Mouse (Mus musculus): Measurements from ENCODE around the gene Limd1. TPM values are rescaled to one million over a fixed set of nuclear protein-coding genes. Genes with fewer than 3 reads are reported as not detected.
"Not testable (repeated sequence)": the region's sequence is repeated elsewhere in the genome, so short reads cannot be mapped to it uniquely, and the experiment has no call there.

Limd1 gene
- polyA plus RNA-seq (2015; fragmentation: Nextera tagmentation; extraction: Ambion mirVana), result 51.5 and 55.7 TPM in 2 replicates

DNA sequence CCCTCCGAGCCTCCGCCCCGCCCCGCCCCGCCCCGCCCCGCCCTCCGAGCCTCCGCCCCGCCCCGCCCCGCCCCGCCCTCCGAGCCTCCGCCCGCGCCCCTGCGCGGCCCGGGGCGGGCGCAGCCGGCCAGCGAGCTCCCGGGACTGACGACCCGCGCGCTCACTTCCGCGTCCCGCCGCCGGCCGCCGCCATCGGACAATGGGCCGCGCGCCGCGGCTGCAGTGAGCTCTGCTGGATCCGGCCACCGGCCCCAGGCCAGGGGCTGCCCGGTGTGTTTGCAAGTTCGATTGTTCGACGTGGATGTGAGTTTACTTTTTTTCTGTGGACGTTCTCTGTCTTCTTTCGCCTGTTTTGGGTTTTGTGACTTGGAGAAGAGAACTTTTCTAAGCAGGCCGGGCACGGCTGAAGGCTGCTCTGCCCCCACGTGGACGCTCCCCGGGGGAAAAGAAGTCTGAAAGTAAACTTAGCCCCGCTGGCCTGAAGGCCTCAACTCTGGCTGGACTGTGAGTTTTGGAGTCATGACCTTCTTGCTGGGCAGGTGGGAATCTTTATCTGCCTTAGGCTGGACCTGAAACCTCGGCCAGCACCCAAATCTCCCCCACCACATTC lies at the start of gene Limd1:
Limd1 (plus strand) TSS at position 121 of the 610 bp plus-strand sequence.
- peak within 1 kb of the TSS; percentile 75 for H3K4me3 ChIP-seq (ENCODE audit: low read length)
- peak within 1 kb of the TSS; percentile 94 for H3K4me2 ChIP-seq (ENCODE audit: low read depth, low read length)
- no peaks in the 10 kb centered on the region for H3K36me3 ChIP-seq (ENCODE audit: control insufficient read depth, insufficient read depth, low read length)
- WGBS, result under 1% methylated on average over 38 of the region's 57 CpGs
- no peaks in the 10 kb centered on the region for H3K9me3 ChIP-seq (ENCODE audit: control insufficient read depth, low read length)
- peaks cover 45% of the 10 kb centered on the region for H3K4me1 ChIP-seq (ENCODE audit: control insufficient read depth, insufficient read depth, low read length)
- peak within 1 kb of the TSS; percentile 88 for H3K27ac ChIP-seq (ENCODE audit: low read length)
- peak; percentile 90 for ATAC-seq
- H3K9ac ChIP-seq (ENCODE audit: low read depth, low read length), result peak within 1 kb of the TSS; percentile 72
- H3K27me3 ChIP-seq (replicated peaks; ENCODE audit: control insufficient read depth, insufficient read depth, low read length), result no peaks in the 10 kb centered on the region

DNA sequence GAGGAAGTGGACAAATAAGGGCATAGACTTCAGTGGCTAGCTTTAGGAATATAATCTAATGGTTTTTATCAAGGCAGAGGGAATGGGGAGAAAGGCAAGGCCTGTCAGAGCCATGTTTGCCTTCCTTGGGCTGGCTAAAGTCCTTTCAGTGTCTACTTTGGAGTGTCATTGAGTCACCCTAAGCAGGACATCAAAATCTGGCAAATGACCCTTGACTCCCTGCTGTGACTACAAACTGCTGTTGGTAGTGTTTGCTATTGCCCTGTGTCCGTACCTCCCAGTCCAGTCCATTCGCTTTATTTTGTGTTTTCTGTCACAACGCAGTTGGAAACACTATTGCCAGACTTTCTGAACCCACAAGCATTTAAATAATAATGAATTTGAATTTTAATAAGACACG lies 48.6 kb upstream of the Limd1 start:
- Histone ChIP-seq H3K27me3 (replicated peaks; ENCODE audit: control insufficient read depth, insufficient read depth, low read length) (no peaks in the 10 kb centered on the region), H3K4me2 (ENCODE audit: low read depth, low read length) (no peak overlapping the region), H3K4me3 (ENCODE audit: low read length) (no peak overlapping the region), H3K4me1 (ENCODE audit: control insufficient read depth, insufficient read depth, low read length) (no peaks in the 10 kb centered on the region), H3K27ac (ENCODE audit: low read length) (no peak overlapping the region), H3K9me3 (ENCODE audit: control insufficient read depth, low read length) (no peaks in the 10 kb centered on the region), H3K9ac (ENCODE audit: low read depth, low read length) (no peak overlapping the region), H3K36me3 (ENCODE audit: control insufficient read depth, insufficient read depth, low read length) (no peaks in the 10 kb centered on the region)
- no peak for ATAC-seq
- WGBS, result 93% methylated on average over 4 of the region's 4 CpGs

DNA sequence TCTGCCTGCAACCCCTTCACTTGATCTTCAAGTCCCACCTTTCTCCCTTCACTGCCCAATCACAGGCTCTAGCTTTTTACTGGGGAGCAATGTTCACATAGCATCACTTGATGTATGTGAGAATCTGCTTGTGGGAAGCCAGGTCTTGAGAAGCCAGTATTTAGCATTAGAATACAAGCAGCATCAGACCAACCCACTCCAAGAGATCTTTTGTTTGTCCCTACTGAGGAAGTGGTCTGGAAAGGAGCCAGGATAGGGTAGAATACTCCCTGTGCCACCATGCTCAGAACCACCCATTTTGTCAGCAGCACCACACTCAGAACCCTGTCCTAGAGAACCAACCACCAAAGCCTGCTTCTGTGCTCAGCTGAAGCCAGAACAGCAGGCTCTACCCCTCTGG lies 47.5 kb upstream of the Limd1 start:
- H3K27ac ChIP-seq (ENCODE audit: low read length), result no peak overlapping the region
- H3K4me1 ChIP-seq (ENCODE audit: control insufficient read depth, insufficient read depth, low read length), result no peaks in the 10 kb centered on the region
- H3K9me3 ChIP-seq (ENCODE audit: control insufficient read depth, low read length), result no peaks in the 10 kb centered on the region
- no peak for ATAC-seq
- H3K4me3 ChIP-seq (ENCODE audit: low read length), result no peak overlapping the region
- H3K4me2 ChIP-seq (ENCODE audit: low read depth, low read length), result no peak overlapping the region
- no peak overlapping the region for H3K9ac ChIP-seq (ENCODE audit: low read depth, low read length)
- H3K36me3 ChIP-seq (ENCODE audit: control insufficient read depth, insufficient read depth, low read length), result no peaks in the 10 kb centered on the region
- H3K27me3 ChIP-seq (replicated peaks; ENCODE audit: control insufficient read depth, insufficient read depth, low read length), result no peaks in the 10 kb centered on the region

DNA sequence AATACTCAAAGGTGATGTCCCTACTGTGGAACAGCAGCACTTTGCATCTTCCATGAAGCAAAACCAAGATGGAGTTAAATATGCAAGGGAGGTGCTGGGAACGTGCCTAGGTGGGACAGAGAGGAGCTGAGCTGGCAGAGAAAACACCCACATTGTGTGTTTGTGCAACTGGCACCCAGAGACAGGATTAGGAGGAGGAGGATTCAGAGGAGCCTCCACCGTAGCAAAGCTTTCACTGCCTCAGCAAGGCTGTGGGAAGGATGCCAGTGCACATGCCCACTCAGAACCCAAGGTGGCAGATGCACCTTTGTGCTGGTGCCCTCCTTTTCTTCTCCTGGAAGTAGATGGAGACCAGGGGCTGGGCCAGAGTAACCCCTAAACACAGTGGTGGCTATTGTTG lies 40.3 kb upstream of the Limd1 start:
- 83% methylated on average over 2 of the region's 2 CpGs for WGBS
- no peak overlapping the region for H3K4me2 ChIP-seq (ENCODE audit: low read depth, low read length)
- H3K27me3 ChIP-seq (replicated peaks; ENCODE audit: control insufficient read depth, insufficient read depth, low read length), result no peaks in the 10 kb centered on the region
- no peaks in the 10 kb centered on the region for H3K4me1 ChIP-seq (ENCODE audit: control insufficient read depth, insufficient read depth, low read length)
- H3K4me3 ChIP-seq (ENCODE audit: low read length), result no peak overlapping the region
- H3K27ac ChIP-seq (ENCODE audit: low read length), result no peak overlapping the region
- H3K36me3 ChIP-seq (ENCODE audit: control insufficient read depth, insufficient read depth, low read length), result no peaks in the 10 kb centered on the region
- ATAC-seq, result no peak
- H3K9ac ChIP-seq (ENCODE audit: low read depth, low read length), result no peak overlapping the region
- no peaks in the 10 kb centered on the region for H3K9me3 ChIP-seq (ENCODE audit: control insufficient read depth, low read length)

DNA sequence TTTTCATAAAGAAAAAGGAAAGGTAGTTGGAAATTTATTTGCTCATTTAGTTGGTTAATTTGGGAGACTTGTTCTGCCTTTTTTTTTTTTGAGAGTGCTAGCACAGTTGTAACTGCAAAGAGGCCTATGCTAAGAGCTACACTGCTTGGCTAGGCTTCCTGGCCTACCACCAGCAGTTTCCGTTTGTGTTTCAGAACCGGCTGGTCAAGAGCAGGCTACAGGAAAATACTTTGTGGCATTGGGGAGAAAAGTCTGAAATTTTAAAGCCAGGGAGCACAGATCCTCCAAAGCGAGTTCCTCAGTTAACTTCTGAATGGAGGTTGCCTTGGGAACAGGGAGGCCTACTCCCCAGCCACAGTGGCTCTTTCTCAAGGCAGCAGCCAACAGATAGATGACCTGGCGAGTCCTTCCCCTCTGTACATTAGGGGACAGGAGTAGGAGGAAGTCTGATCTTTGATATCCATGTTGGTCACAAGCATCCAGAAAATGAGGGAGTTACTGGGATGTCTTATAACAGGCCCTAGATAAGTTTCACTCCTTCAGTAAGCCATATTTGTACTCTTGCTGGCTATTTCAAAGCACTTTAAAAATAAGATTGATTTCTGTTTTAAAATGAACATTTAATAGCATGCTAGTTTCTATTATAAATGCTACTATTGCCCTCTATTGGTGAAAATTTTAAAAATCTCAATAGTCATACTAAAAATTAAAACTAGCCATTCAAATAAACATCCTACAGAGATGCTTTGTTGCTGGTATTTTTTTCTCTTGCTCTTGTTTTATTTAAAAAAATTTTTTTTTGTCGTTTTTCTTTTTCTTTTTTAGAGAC lies 38.1 kb upstream of the Limd1 start:
- H3K27ac ChIP-seq (ENCODE audit: low read length), result no peak overlapping the region
- H3K4me2 ChIP-seq (ENCODE audit: low read depth, low read length), result no peak overlapping the region
- H3K27me3 ChIP-seq (replicated peaks; ENCODE audit: control insufficient read depth, insufficient read depth, low read length), result no peaks in the 10 kb centered on the region
- no peaks in the 10 kb centered on the region for H3K9me3 ChIP-seq (ENCODE audit: control insufficient read depth, low read length)
- no peak for ATAC-seq
- no peak overlapping the region for H3K4me3 ChIP-seq (ENCODE audit: low read length)
- H3K4me1 ChIP-seq (ENCODE audit: control insufficient read depth, insufficient read depth, low read length), result no peaks in the 10 kb centered on the region
- 51% methylated on average over 5 of the region's 5 CpGs for WGBS
- H3K36me3 ChIP-seq (ENCODE audit: control insufficient read depth, insufficient read depth, low read length), result no peaks in the 10 kb centered on the region
- H3K9ac ChIP-seq (ENCODE audit: low read depth, low read length), result no peak overlapping the region

DNA sequence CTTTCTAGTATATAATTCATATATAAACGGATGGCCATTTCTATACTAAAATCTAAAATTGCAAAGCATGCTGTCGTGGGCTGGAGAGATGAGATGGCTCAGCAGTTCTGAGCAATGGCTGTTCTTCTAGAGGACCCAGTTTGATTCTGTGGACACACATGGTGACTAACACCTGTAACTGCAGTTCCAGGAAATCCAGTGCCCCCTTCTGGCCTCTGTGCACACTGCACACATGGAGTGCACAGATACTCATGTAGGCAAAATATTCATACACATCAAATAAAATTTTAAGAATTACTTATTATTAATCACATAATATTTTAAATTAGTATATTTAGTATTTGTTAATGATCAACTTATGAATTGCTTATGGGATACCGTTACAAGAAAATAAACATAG lies 31.4 kb upstream of the Limd1 start:
- not testable (repeated sequence) for H3K9ac ChIP-seq (ENCODE audit: low read depth, low read length); H3K4me1 ChIP-seq (ENCODE audit: control insufficient read depth, insufficient read depth, low read length); H3K27ac ChIP-seq (ENCODE audit: low read length); H3K4me3 ChIP-seq (ENCODE audit: low read length); H3K9me3 ChIP-seq (ENCODE audit: control insufficient read depth, low read length); ATAC-seq; H3K36me3 ChIP-seq (ENCODE audit: control insufficient read depth, insufficient read depth, low read length); H3K4me2 ChIP-seq (ENCODE audit: low read depth, low read length); H3K27me3 ChIP-seq (replicated peaks; ENCODE audit: control insufficient read depth, insufficient read depth, low read length)
- 97% methylated on average over 3 of the region's 3 CpGs for WGBS

DNA sequence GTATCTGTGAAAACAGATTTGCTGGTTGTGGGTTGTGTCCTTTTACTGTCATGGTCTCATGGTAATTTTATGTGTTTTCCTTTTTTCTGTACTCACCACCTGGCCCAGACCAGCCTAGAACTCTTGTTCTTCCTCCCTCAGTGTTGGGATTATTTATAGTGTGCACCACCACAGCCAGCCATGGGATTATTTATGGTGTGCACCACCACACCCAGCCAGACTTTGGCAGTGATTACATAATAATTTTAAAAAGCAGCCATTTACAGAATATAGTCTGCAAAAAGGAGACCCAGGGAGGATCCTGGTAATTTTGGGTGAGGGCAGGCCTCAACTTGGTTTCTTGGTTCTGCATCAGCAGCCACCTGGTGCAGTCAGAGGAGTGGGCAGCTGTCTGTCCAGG lies 29.9 kb upstream of the Limd1 start:
- no peak overlapping the region for H3K9ac ChIP-seq (ENCODE audit: low read depth, low read length)
- H3K4me2 ChIP-seq (ENCODE audit: low read depth, low read length), result no peak overlapping the region
- H3K4me1 ChIP-seq (ENCODE audit: control insufficient read depth, insufficient read depth, low read length), result no peaks in the 10 kb centered on the region
- no peaks in the 10 kb centered on the region for H3K27me3 ChIP-seq (replicated peaks; ENCODE audit: control insufficient read depth, insufficient read depth, low read length)
- H3K27ac ChIP-seq (ENCODE audit: low read length), result no peak overlapping the region
- H3K9me3 ChIP-seq (ENCODE audit: control insufficient read depth, low read length), result no peaks in the 10 kb centered on the region
- no peak overlapping the region for H3K4me3 ChIP-seq (ENCODE audit: low read length)
- ATAC-seq, result no peak
- H3K36me3 ChIP-seq (ENCODE audit: control insufficient read depth, insufficient read depth, low read length), result no peaks in the 10 kb centered on the region

DNA sequence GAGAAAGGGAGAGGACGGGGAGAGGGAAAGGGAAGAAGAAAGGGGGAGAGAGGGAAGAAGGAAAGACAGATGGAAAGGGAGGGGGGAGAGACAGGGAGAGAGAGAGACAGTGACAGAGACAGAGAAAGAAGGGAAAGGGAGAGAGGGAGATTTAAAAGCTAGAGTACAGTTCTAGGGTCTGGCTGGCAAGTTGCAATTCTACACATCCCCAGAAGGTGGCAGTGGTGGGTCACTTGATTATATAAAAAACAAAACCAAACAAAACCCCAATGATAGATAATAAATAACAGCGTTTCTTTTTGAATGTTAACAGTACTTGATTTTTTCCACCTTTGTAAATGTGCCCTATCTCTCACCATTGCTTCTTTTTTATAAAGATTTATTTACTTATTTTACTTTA lies 28.3 kb upstream of the Limd1 start:
- Histone ChIP-seq H3K4me3 (ENCODE audit: low read length) (no peak overlapping the region), H3K4me1 (ENCODE audit: control insufficient read depth, insufficient read depth, low read length) (no peaks in the 10 kb centered on the region), H3K4me2 (ENCODE audit: low read depth, low read length) (no peak overlapping the region), H3K9ac (ENCODE audit: low read depth, low read length) (no peak overlapping the region), H3K36me3 (ENCODE audit: control insufficient read depth, insufficient read depth, low read length) (no peaks in the 10 kb centered on the region), H3K27me3 (replicated peaks; ENCODE audit: control insufficient read depth, insufficient read depth, low read length) (no peaks in the 10 kb centered on the region), H3K9me3 (ENCODE audit: control insufficient read depth, low read length) (no peaks in the 10 kb centered on the region), H3K27ac (ENCODE audit: low read length) (no peak overlapping the region)
- 39% methylated on average over 2 of the region's 2 CpGs for WGBS
- ATAC-seq, result no peak

DNA sequence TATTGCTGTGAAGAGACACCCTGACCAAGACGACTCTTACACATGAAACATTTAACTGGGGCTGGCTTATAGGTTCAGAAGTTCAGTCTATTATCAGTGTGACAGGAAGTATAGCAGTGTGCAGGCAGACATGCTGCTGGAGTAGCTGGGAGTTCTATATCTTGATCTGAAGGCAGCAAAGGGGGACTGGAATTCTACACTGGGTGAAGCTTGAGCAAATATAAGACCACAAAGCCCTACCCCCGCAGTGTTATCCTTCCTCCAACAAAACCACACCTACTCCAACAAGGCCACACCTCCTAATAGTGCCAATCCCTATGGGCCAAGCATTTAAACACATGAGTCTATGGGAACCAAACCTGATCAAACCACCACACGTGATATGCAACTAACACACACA lies 26.7 kb upstream of the Limd1 start:
- Histone ChIP-seq H3K4me3 (ENCODE audit: low read length) (no peak overlapping the region), H3K36me3 (ENCODE audit: control insufficient read depth, insufficient read depth, low read length) (no peaks in the 10 kb centered on the region), H3K27me3 (replicated peaks; ENCODE audit: control insufficient read depth, insufficient read depth, low read length) (no peaks in the 10 kb centered on the region), H3K27ac (ENCODE audit: low read length) (no peak overlapping the region), H3K4me2 (ENCODE audit: low read depth, low read length) (no peak overlapping the region), H3K9me3 (ENCODE audit: control insufficient read depth, low read length) (no peaks in the 10 kb centered on the region), H3K4me1 (ENCODE audit: control insufficient read depth, insufficient read depth, low read length) (peaks cover 1% of the 10 kb centered on the region; the same call in 1 of the 2 replicates), H3K9ac (ENCODE audit: low read depth, low read length) (no peak overlapping the region)
- 52% methylated on average over 3 of the region's 3 CpGs for WGBS
- ATAC-seq, result no peak
